Mouse (Mus musculus) G1E (cell line): ENCODE results near the gene Bcar1. TPM values are rescaled to one million over a fixed set of nuclear protein-coding genes. Genes with fewer than 3 reads are reported as not detected.

Experiments used
- ATAC-seq: 2 replicates; pipeline ENCODE4 v1.8.0; 2016; ENCODE audit warnings: mild to moderate bottlenecking; ENCODE audit not compliant: insufficient number of reproducible peaks, poor library complexity, low FRiP score, severe bottlenecking; ENCODE audit errors: extremely low read depth
- DNase-seq: peaks from one replicate; pipeline ENCODE4 v3.0.0; 2012; ENCODE audit warnings: low spot score
- H3K27me3 ChIP-seq: 2 replicates; pipeline ENCODE4 v1.6.1; 2012; ENCODE audit warnings: mild to moderate bottlenecking, low read length, inconsistent platforms; ENCODE audit not compliant: insufficient read depth
- H3K36me3 ChIP-seq: replicated peaks from 2 replicates; pipeline ENCODE3; 2012; ENCODE audit warnings: mild to moderate bottlenecking, inconsistent platforms
- H3K4me1 ChIP-seq: 2 replicates; pipeline ENCODE4 v1.6.1; 2012; ENCODE audit warnings: low read depth, low read length, inconsistent platforms, mixed read lengths; ENCODE audit not compliant: insufficient read depth
- H3K4me3 ChIP-seq: 2 replicates; pipeline ENCODE4 v1.5.1; 2012; ENCODE audit warnings: low read depth, mild to moderate bottlenecking, inconsistent platforms, low read length, moderate library complexity, mixed read lengths
- H3K9me3 ChIP-seq: replicated peaks from 2 replicates; pipeline ENCODE4 v1.6.1; 2012; ENCODE audit warnings: inconsistent platforms
- CTCF ChIP-seq: IDR thresholded peaks from 2 replicates; pipeline ENCODE4 v1.5.1; 2012; ENCODE audit warnings: low read depth, low read length, inconsistent platforms, mixed read lengths
- GATA1 ChIP-seq: IDR thresholded peaks from 2 replicates; pipeline ENCODE4 v1.6.1; 2012; ENCODE audit warnings: borderline replicate concordance, low read length, inconsistent platforms, mixed read lengths
- GATA2 ChIP-seq: IDR thresholded peaks from 2 replicates; pipeline ENCODE4 v1.6.1; 2012; ENCODE audit warnings: low read depth, low read length, inconsistent platforms, borderline replicate concordance
- POLR2AphosphoS5 ChIP-seq: IDR thresholded peaks from 2 replicates; pipeline ENCODE4 v1.6.1; 2012; ENCODE audit warnings: low read depth, low read length, inconsistent platforms; ENCODE audit not compliant: insufficient replicate concordance
- TAL1 ChIP-seq: conservative IDR thresholded peaks from 2 replicates; pipeline ENCODE4 v1.6.1; 2012; ENCODE audit warnings: low read depth, low read length, inconsistent platforms, mixed read lengths
- polyA plus RNA-seq: library from polyadenylated mRNA; stranded (reverse); fragments of >175 nt; gene quantifications from 2 replicates; pipeline ENCODE4 v1.2.3, GENCODE M21; 2012
- total RNA-seq, 2 experiments: library from RNA; stranded (forward) in 1 of 2; stranded (reverse) in 1 of 2; fragments of 200-1000 nt in 1 of 2; fragments of >200 nt in 1 of 2; fragmentation: Nextera tagmentation in 1 of 2; gene quantifications; 2 replicates each; pipeline ENCODE4 v1.2.3; 2014 to 2017

Gene Bcar1
- total and polyA plus RNA-seq, 3 experiments = 0.39 to 1.1 (median 1.0) TPM

GRCm38 (mm10) chr8:111699035-111699434, 44.6 kb downstream of the Bcar1 start:
- Histone ChIP-seq H3K9me3 (no peaks in the 10 kb centered on the region), H3K4me3 (no peak overlapping the region), H3K36me3 (no peaks in the 10 kb centered on the region), H3K4me1 (no peaks in the 10 kb centered on the region), H3K27me3 (peaks cover 24% of the 10 kb centered on the region)
- ATAC-seq = no peak
- TF ChIP-seq CTCF = no peak
- no peak for TF ChIP-seq GATA2
- TF ChIP-seq GATA1 = no peak
- no peak for TF ChIP-seq TAL1
- no peak for TF ChIP-seq POLR2AphosphoS5
- no peak for DNase-seq

- H3K36me3 ChIP-seq = no peaks in the 10 kb centered on the region
- H3K27me3 ChIP-seq = peaks cover 13% of the 10 kb centered on the region
- no peaks in the 10 kb centered on the region for H3K4me1 ChIP-seq
- no peak for TF ChIP-seq TAL1
- no peak for TF ChIP-seq CTCF
- no peak for TF ChIP-seq GATA2
- TF ChIP-seq GATA1 = no peak
- TF ChIP-seq POLR2AphosphoS5 = no peak
- ATAC-seq (no peak), DNase-seq (no peak)
- H3K4me3 ChIP-seq = no peak overlapping the region
- no peaks in the 10 kb centered on the region for H3K9me3 ChIP-seq
Observed at GRCm38 (mm10) chr8:111697655-111698054, 46.0 kb downstream of the Bcar1 start.

- Histone ChIP-seq H3K9me3 (no peaks in the 10 kb centered on the region), H3K4me3 (no peak overlapping the region), H3K27me3 (peaks cover 8% of the 10 kb centered on the region), H3K36me3 (no peaks in the 10 kb centered on the region), H3K4me1 (no peaks in the 10 kb centered on the region)
- ATAC-seq (no peak), DNase-seq (no peak)
- TF ChIP-seq GATA1 (no peak), TAL1 (no peak), CTCF (no peak), GATA2 (no peak), POLR2AphosphoS5 (no peak)
Observed at GRCm38 (mm10) chr8:111695441-111695840, 48.2 kb downstream of the Bcar1 start.

- ATAC-seq (no peak), DNase-seq (no peak)
- no peaks in the 10 kb centered on the region for H3K4me1 ChIP-seq
- no peaks in the 10 kb centered on the region for H3K36me3 ChIP-seq
- peaks cover 13% of the 10 kb centered on the region for H3K27me3 ChIP-seq
- H3K4me3 ChIP-seq = no peak overlapping the region
- H3K9me3 ChIP-seq = no peaks in the 10 kb centered on the region
- TF ChIP-seq GATA1 (no peak), CTCF (no peak), TAL1 (no peak), GATA2 (no peak), POLR2AphosphoS5 (no peak)
Observed at GRCm38 (mm10) chr8:111693261-111693741, 50.3 kb downstream of the Bcar1 start.

- Histone ChIP-seq H3K9me3 (no peaks in the 10 kb centered on the region), H3K4me3 (no peak within 1 kb of the TSS), H3K27me3 (peaks cover 21% of the 10 kb centered on the region), H3K36me3 (no peaks in the 10 kb centered on the region), H3K4me1 (0 out of 2 replicates have a peak, but pooled peaks cover under 1% of the 10 kb centered on the region)
- no peak for ATAC-seq
- TF ChIP-seq POLR2AphosphoS5 (no peak), GATA2 (no peak), CTCF (no peak), TAL1 (no peak), GATA1 (no peak)
- no peak for DNase-seq
Observed at GRCm38 (mm10) chr8:111690960-111691445, 52.6 kb downstream of the Bcar1 start, which contains the start of gene Ctrb1. TSS of gene Ctrb1 (minus strand) at chr8:111691010.

- no peak overlapping the region for H3K4me3 ChIP-seq
- H3K36me3 ChIP-seq = no peaks in the 10 kb centered on the region
- 0 out of 2 replicates have a peak, but pooled peaks cover 2% of the 10 kb centered on the region for H3K4me1 ChIP-seq
- DNase-seq = no peak
- TF ChIP-seq POLR2AphosphoS5 (no peak), TAL1 (no peak), GATA1 (no peak), GATA2 (no peak), CTCF (no peak)
- ATAC-seq = no peak
- peaks cover 23% of the 10 kb centered on the region for H3K27me3 ChIP-seq
- no peaks in the 10 kb centered on the region for H3K9me3 ChIP-seq
Observed at GRCm38 (mm10) chr8:111686881-111687280, 56.7 kb downstream of the Bcar1 start.

GRCm38 (mm10) chr8:111682521-111682920, 61.1 kb downstream of the Bcar1 start:
- H3K36me3 ChIP-seq = no peaks in the 10 kb centered on the region
- TF ChIP-seq CTCF (no peak), POLR2AphosphoS5 (no peak), GATA2 (no peak), GATA1 (no peak), TAL1 (no peak)
- DNase-seq (no peak), ATAC-seq (no peak)
- no peaks in the 10 kb centered on the region for H3K9me3 ChIP-seq
- peaks cover 25% of the 10 kb centered on the region for H3K27me3 ChIP-seq
- H3K4me3 ChIP-seq = no peak overlapping the region
- 0 out of 2 replicates have a peak, but pooled peaks cover 7% of the 10 kb centered on the region for H3K4me1 ChIP-seq
